Mouse (Mus musculus): Measurements from ENCODE around the gene Pctp. TPM values are rescaled to one million over a fixed set of nuclear protein-coding genes. Genes with fewer than 3 reads are reported as not detected.

Pctp gene
- polyA plus RNA-seq, 1 experiment = 1.1 TPM

DNA sequence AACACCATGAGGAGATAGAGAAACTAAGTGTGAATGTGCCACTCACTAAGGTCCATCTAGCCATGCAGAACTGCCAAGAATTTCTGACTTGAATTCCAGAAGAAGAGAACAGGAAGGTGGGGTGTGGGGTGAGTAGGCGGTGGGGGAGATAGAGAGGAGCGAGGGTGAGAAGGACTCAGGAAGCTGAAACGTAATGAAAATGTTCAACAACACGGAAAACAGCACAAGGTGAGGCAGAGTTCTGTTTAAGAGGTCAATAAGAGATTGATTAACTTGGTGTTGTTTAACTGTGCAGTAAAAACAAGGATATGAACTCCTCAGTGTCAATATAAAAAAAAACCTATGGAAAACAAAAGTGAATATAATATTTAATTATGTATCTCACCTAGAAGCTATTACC is 3.4 kb upstream of the Pctp start:
- DNase-seq (ENCODE audit: low read depth) = no peak
- no peak for TF ChIP-seq POLR2A (IDR thresholded peaks at IDR 0.05; ENCODE audit: borderline replicate concordance, extremely low read depth, insufficient read depth, insufficient read length, poor library complexity, severe bottlenecking)
- no peak for TF ChIP-seq CTCF (IDR thresholded peaks at IDR 0.05; ENCODE audit: borderline replicate concordance, extremely low read depth, insufficient read depth, insufficient read length)

DNA sequence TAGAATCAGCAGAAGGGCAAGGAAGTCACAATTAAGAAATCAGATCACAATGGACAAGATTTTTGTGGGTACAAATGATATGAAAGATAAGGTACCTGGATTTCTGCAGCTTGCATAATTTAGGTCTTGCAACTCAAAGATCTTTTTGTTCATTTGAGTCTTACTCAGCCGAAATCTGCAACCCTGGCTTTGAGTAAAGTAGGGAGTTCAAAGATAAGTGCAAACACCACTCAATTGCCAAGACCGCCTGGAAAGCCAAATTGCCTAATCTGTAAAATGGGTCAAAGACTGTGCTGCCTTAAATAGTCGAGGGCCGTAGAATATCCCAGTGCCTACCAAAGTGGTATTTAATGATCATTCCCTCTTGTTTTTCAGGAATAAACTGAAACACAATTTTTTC is 692 bp upstream of the Pctp start:
- TF ChIP-seq CTCF (IDR thresholded peaks at IDR 0.05; ENCODE audit: borderline replicate concordance, extremely low read depth, insufficient read depth, insufficient read length) = no peak
- no peak for TF ChIP-seq POLR2A (IDR thresholded peaks at IDR 0.05; ENCODE audit: borderline replicate concordance, extremely low read depth, insufficient read depth, insufficient read length, poor library complexity, severe bottlenecking)
- DNase-seq (ENCODE audit: low read depth) = no peak

DNA sequence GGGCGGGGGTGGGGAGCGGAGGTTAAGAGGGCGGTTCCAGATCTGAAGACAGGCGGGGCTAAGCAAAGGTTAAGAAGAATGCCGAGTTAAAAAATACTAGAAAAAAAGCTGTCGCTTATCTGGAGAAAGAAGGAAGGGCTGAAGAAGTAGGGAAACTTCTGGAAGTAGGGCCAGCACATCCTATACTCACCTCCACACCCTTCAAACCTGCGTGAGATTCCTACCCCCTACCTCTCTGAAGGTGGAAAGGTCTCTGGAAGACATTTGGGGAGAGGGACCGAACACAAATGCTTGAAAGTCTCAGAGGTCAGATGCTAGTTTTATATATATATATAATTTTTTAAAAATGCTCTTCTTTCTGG is 274 bp upstream of the Pctp start:
- no peak for DNase-seq (ENCODE audit: low read depth)
- TF ChIP-seq CTCF (IDR thresholded peaks at IDR 0.05; ENCODE audit: borderline replicate concordance, extremely low read depth, insufficient read depth, insufficient read length) (no peak), POLR2A (IDR thresholded peaks at IDR 0.05; ENCODE audit: borderline replicate concordance, extremely low read depth, insufficient read depth, insufficient read length, poor library complexity, severe bottlenecking) (no peak)

DNA sequence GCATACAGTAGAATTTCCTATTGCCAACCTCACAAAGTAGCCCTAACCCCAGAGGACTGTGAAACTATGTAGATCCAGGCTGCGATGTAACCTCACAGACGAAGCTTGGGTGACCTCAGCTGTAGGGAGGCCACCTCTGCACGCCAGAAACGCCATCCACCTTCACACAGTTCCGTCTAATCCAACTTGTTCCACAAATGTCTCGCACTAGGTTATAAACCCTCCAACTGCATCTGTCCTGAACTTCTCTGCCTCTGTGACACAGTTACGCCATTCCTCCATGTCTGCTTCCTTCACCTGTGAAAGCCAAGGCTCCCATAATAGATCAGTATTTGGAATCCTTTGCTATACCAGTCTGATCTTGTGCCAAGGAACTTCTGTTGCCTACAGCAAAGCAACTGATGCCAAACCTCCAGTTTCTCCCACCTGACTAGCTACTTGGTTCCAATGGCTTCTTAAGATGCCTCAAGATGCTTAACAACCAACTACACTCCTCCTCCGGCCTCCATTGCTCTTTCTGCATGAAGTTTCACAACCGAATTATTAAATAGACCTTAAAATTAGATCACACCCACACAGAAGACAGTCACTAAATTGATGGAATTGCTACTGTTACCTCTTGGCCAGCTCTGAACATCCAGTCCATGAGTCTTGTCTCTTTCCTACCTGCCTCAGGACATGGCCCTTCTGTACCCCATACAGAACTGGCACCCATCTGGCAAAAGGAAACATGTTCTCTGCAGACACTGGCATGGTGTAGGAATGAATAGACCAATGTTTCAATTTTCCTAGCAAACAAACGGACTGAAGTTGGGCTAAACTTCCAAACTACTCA is 1.1 kb downstream of the Pctp start:
- no peak for DNase-seq (ENCODE audit: low read depth)
- TF ChIP-seq CTCF (IDR thresholded peaks at IDR 0.05; ENCODE audit: borderline replicate concordance, extremely low read depth, insufficient read depth, insufficient read length) (no peak), POLR2A (IDR thresholded peaks at IDR 0.05; ENCODE audit: borderline replicate concordance, extremely low read depth, insufficient read depth, insufficient read length, poor library complexity, severe bottlenecking) (no peak)

DNA sequence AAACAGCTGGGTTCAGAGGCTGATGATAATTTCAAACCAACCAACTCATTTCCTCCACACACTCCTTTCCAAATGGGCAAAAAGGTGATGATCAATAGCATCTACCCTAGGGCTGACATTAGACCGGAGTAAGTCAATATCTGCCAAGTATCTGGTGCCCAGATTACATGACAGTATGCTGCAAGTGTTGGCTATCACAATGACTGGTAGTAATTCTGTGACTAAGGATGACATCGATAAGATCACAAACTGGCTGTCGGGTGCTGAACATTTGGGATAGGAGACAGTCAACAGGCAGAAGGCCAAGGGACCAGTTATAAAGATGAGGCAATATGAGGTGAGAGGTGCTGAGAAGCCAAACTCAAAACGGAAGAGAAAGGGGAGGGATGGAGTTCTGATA is 2.0 kb downstream of the Pctp start:
- DNase-seq (ENCODE audit: low read depth) = no peak
- TF ChIP-seq POLR2A (IDR thresholded peaks at IDR 0.05; ENCODE audit: borderline replicate concordance, extremely low read depth, insufficient read depth, insufficient read length, poor library complexity, severe bottlenecking) = no peak

DNA sequence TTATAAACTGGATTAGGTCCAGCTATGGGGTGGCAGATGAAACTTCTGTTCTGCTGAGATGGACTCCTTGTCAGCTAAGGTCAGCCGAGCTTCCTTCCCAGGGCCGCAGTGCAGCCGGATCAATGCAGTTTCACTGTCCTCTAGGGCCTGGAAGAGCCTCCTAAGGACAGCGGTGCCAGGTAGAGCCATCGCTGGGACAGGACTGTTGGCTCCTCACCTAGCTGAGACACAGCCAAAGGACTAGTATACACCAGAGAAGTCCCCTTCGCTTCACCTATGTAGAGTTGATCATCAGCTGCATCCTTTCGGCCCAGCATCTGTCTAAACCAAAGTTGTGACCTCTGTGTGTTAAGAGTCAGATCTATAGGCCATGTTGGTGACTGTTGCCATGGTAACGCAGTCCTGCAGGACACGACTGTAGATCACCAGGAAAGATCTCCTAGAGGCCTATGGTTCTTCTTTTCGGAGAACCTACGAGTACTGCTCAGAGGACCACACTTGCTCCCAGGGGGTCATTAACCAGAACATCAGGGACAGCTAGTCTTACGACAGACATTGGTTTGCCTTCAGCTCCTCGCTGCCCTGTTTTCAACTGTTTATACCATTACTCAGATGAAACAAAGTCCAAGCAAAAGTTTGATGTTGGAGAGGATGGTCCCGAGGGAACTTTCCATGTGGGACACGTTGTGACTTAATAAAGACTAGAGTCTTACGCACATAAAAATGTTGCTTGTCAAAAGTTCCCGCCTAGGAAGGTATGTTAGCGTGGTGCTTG is 3.5 kb downstream of the Pctp start:
- DNase-seq (ENCODE audit: low read depth) = no peak

DNA sequence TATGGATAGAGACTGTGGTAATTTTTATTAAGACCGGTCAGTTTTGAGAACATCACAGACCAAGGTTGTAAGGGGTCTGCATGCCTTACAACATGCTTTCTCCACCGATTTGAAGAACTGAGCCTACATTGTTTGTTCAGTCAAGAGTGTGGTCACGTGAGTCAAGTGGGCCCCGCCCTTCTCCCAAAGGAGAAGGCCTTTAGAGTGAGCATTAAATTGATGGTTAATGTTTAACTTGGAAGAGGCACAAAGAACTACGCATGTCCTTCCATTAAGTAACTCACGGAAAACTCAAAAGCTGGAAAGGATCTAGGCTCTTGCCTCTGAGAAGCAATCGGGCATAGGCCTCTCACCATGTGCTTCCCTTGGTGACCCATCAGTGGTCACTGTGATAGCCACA is 5.8 kb downstream of the Pctp start:
- DNase-seq (ENCODE audit: low read depth) = no peak
- no peak for TF ChIP-seq CTCF (IDR thresholded peaks at IDR 0.05; ENCODE audit: borderline replicate concordance, extremely low read depth, insufficient read depth, insufficient read length)
- TF ChIP-seq POLR2A (IDR thresholded peaks at IDR 0.05; ENCODE audit: borderline replicate concordance, extremely low read depth, insufficient read depth, insufficient read length, poor library complexity, severe bottlenecking) = no peak

More for the DNA sequence above, 3.5 kb downstream of the Pctp start:
- TF ChIP-seq CTCF (IDR thresholded peaks at IDR 0.05; ENCODE audit: borderline replicate concordance, extremely low read depth, insufficient read depth, insufficient read length) (no peak), POLR2A (IDR thresholded peaks at IDR 0.05; ENCODE audit: borderline replicate concordance, extremely low read depth, insufficient read depth, insufficient read length, poor library complexity, severe bottlenecking) (no peak)

DNA sequence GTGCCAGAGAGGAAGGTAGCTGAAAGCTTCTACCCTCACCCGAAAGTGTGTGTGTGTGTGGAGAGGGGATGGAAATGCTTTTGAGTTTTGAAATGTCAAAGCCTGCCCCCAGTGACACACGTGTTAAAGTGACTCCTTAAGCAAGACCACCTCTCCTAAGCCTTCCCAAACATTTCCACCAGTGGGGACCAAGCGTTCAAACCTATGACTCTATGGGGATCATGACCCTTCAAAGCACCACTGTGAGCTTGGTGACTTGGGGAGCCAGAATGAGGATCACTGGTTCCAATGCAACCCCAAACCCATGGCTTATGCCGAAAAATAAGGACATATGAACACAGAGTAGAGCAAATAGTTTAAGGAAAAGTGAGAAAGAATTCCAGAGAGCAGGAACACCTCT is 6.3 kb downstream of the Pctp start:
- no peak for DNase-seq (ENCODE audit: low read depth)
- TF ChIP-seq POLR2A (IDR thresholded peaks at IDR 0.05; ENCODE audit: borderline replicate concordance, extremely low read depth, insufficient read depth, insufficient read length, poor library complexity, severe bottlenecking) = no peak

DNA sequence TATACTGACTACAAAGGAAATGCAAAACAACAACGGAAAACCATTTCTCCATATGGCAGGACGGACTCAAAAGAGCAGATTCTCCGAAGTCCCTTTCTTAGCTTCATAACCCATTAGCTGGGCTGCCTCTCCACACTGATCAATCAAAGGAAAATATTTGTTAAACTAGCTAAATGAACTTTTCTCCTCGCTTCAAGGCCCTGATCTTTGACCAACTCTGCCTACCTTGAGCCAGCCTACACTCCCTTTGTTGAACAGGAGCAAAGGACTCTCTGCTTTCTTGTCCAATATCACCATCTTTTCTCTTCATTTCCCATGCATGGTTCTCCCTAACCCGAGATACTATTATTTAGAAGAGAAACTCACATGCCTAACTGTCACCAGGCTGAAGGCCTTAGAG is 7.1 kb downstream of the Pctp start:
- no peak for DNase-seq (ENCODE audit: low read depth)
- TF ChIP-seq POLR2A (IDR thresholded peaks at IDR 0.05; ENCODE audit: borderline replicate concordance, extremely low read depth, insufficient read depth, insufficient read length, poor library complexity, severe bottlenecking) (no peak), CTCF (IDR thresholded peaks at IDR 0.05; ENCODE audit: borderline replicate concordance, extremely low read depth, insufficient read depth, insufficient read length) (no peak)

DNA sequence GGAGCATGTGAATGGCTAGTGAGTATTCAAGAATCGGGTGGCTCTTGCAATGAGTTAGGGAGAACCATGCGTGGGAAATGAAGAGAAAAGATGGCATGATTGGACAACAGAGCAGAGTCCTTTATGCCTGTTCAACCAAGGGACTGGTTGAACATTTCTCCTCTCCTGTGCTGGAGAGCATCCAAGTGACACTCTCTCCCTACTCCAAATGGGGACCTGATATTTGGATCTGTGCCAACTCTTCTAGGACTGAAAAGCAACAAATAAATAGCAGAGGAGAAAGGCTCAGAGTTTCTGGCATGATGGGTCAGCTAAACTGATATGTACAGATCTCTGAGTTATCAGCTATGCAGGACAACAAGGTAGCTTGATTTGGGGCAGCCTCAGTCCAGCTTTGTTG is 8.0 kb downstream of the Pctp start:
- peak; percentile 33 for DNase-seq (ENCODE audit: low read depth)
- TF ChIP-seq CTCF (IDR thresholded peaks at IDR 0.05; ENCODE audit: borderline replicate concordance, extremely low read depth, insufficient read depth, insufficient read length) (no peak), POLR2A (IDR thresholded peaks at IDR 0.05; ENCODE audit: borderline replicate concordance, extremely low read depth, insufficient read depth, insufficient read length, poor library complexity, severe bottlenecking) (no peak)

DNA sequence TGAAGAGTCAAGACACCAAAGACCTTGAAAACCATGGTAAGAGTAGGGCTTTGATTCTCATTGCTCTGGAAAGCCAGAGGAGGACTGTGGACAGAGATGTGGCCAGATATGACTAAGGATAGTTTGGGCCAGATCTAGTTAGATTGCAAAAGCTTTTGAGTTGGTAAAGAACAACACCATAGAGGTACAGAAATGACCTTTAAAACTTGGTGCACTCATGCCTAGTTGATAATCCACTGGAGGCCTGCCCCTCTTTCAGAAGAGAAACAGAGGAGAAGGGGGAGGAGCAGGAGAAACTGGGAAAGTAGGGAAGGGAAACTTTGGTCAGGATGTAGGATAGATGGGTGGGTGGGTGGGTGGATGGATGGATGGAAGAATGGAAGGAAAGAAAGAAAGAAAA is 11.0 kb downstream of the Pctp start:
- TF ChIP-seq CTCF (IDR thresholded peaks at IDR 0.05; ENCODE audit: borderline replicate concordance, extremely low read depth, insufficient read depth, insufficient read length) (no peak), POLR2A (IDR thresholded peaks at IDR 0.05; ENCODE audit: borderline replicate concordance, extremely low read depth, insufficient read depth, insufficient read length, poor library complexity, severe bottlenecking) (no peak)

More for the DNA sequence above, 11.0 kb downstream of the Pctp start:
- no peak for DNase-seq (ENCODE audit: low read depth)
